In the genomic region with DNA sequence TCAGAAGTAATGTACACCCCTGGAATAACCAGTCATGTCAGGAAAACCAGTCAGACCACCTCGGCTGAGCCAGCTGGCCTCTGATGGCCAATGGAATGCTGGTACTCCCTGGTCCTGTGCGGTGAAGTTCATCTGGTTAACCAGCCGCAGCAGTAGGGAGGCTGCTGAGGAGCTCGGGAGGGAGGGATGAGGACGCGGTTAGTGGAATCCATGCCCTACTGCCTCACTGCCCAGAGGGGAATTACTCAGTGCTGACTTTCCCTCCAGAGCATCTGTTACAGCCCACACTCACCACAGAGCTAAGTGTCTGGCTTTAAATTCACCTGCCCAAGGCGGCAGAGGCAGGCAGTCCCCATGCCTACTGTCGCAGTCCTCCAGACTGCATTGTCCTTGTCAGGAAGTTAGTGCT, we compare ENCODE assay signal across 8 mouse cellular contexts. TPM values are rescaled to one million over a fixed set of nuclear protein-coding genes. Genes with fewer than 3 reads are reported as not detected.
DNase-seq lines count a peak whose midpoint lies in the region; ATAC-seq lines count a peak whose summit lies in the region.

No protein-coding gene starts in this region.

- peak overlapping the region; percentile 31 for H3K4me2 ChIP-seq in embryonic facial prominence, embryonic 13.5 days
- H3K4me2 ChIP-seq in midbrain, embryonic 11.5 days = no peak overlapping the region

- H3K4me1 ChIP-seq in megakaryocyte, embryonic 14.5 days = peaks cover 40% of the 10 kb centered on the region
- H3K4me1 ChIP-seq in embryonic facial prominence, embryonic 13.5 days = peaks cover 32% of the 10 kb centered on the region
- peaks cover 10% of the 10 kb centered on the region for H3K4me1 ChIP-seq in midbrain, embryonic 11.5 days (ENCODE audit: control insufficient read depth, insufficient read depth, low read length)

- peaks cover 3% of the 10 kb centered on the region for H3K27me3 ChIP-seq in megakaryocyte, embryonic 14.5 days (replicated peaks)
- H3K27me3 ChIP-seq in embryonic facial prominence, embryonic 13.5 days = no peaks in the 10 kb centered on the region
- H3K27me3 ChIP-seq in midbrain, embryonic 11.5 days (ENCODE audit: control insufficient read depth, insufficient read depth, low read length) = no peaks in the 10 kb centered on the region

- no peak for ATAC-seq in megakaryocyte, adult 5-6 weeks (ENCODE audit: poor library complexity, severe bottlenecking)
- ATAC-seq in embryonic facial prominence, embryonic 13.5 days (ENCODE audit: insufficient number of reproducible peaks, insufficient read depth, low FRiP score, low TSS enrichment, low read depth) = peak; percentile 81
- ATAC-seq in midbrain, embryonic 11.5 days (ENCODE audit: low FRiP score) = peak; percentile 46; the same call in 1 of the 2 replicates

- H3K9ac ChIP-seq in embryonic facial prominence, embryonic 13.5 days = no peak overlapping the region
- H3K9ac ChIP-seq in midbrain, embryonic 11.5 days (ENCODE audit: low read length) = no peak overlapping the region

- H3K9me3 ChIP-seq in megakaryocyte, embryonic 14.5 days = no peaks in the 10 kb centered on the region
- H3K9me3 ChIP-seq in embryonic facial prominence, embryonic 13.5 days = no peaks in the 10 kb centered on the region
- no peaks in the 10 kb centered on the region for H3K9me3 ChIP-seq in midbrain, embryonic 11.5 days (ENCODE audit: control insufficient read depth, low read length)

- H3K4me3 ChIP-seq in megakaryocyte, embryonic 14.5 days (replicated peaks) = peak overlapping the region; percentile 78
- no peak overlapping the region for H3K4me3 ChIP-seq in embryonic facial prominence, embryonic 13.5 days
- H3K4me3 ChIP-seq in midbrain, embryonic 11.5 days (ENCODE audit: low read depth, low read length) = no peak overlapping the region

- H3K36me3 ChIP-seq in megakaryocyte, embryonic 14.5 days (replicated peaks; ENCODE audit: low read length) = peaks cover 2% of the 10 kb centered on the region
- H3K36me3 ChIP-seq in embryonic facial prominence, embryonic 13.5 days = no peaks in the 10 kb centered on the region
- no peaks in the 10 kb centered on the region for H3K36me3 ChIP-seq in midbrain, embryonic 11.5 days (ENCODE audit: control insufficient read depth, insufficient read depth, low read length)

- 14% methylated on average over 8 of the region's 8 CpGs for WGBS in embryonic facial prominence, embryonic 13.5 days
- 34% methylated on average over 8 of the region's 8 CpGs for WGBS in midbrain, embryonic 11.5 days

- DNase-seq in kidney, adult 9 months = peak; percentile 26
- no peak for DNase-seq in midbrain, embryonic 11.5 days (ENCODE audit: low spot score, missing footprints)
- no peak for DNase-seq in adrenal gland, adult (ENCODE audit: inconsistent age in 2 of 2, low spot score in 1 of 2)
- DNase-seq in cerebellum, adult 11-12 months = no peak
- no peak for DNase-seq in adrenal gland, postnatal 14 days

- H3K27ac ChIP-seq in embryonic facial prominence, embryonic 13.5 days = peak overlapping the region; percentile 71
- H3K27ac ChIP-seq in midbrain, embryonic 11.5 days (ENCODE audit: low read depth, low read length) = no peak overlapping the region

RNA-seq across cellular contexts. Expression of a gene that starts 51.2 kb away (rescaled TPM):
- polyA plus RNA-seq in megakaryocyte, embryonic 14.5 days (2012; ENCODE audit: insufficient read depth, low replicate concordance) = 0.46 TPM in 1 of 2 replicates, not detected in the other
- 17.2 and 17.6 TPM in 2 replicates for total RNA-seq in megakaryocyte, adult 5-6 weeks (2015)
- 13.5 and 14.4 TPM in 2 replicates for total RNA-seq in megakaryocyte, adult 5-6 weeks (2017)
- polyA plus RNA-seq in embryonic facial prominence, embryonic 13.5 days (2015; fragmentation: Nextera tagmentation; extraction: Ambion mirVana) = 13.0 and 13.1 TPM in 2 replicates
- 22.3 and 23.9 TPM in 2 replicates for polyA plus RNA-seq in midbrain, embryonic 11.5 days (2014; fragmentation: Nextera tagmentation; extraction: Ambion mirVana)
- 18.5 and 22.3 TPM in 2 replicates for total RNA-seq in adrenal gland, postnatal 14 days (2021)
